Mouse (Mus musculus) limb, embryonic 14.5 days (tissue): ENCODE measurements at regions not wholly inside any gene's neighbourhood (a gene's known extent, or its start where the extent isn't known, plus 50 kb on each side); places are given as distances from the start of the nearest gene placed in this dataset.

Experiments used
- ATAC-seq: fragments of 200-750 bp; cut with Nextera tagmentation; 2 replicates; pipeline ENCODE4 v1.8.0; 2017; ENCODE audit warnings: low read depth, moderate number of reproducible peaks, moderate TSS enrichment; ENCODE audit not compliant: low FRiP score
- DNase-seq: peaks from one replicate; pipeline ENCODE4 v3.0.0-alpha.2; 2015; ENCODE audit warnings: low spot score
- H3K27ac ChIP-seq: fragments of 300-500 bp; sonication (generic); replicated peaks from 2 replicates; pipeline ENCODE4 v1.5.1; 2014; ENCODE audit warnings: low read depth, mild to moderate bottlenecking, low read length, moderate library complexity, mixed read lengths
- H3K27me3 ChIP-seq: fragments of 300-500 bp; sonication (generic); 2 replicates; pipeline ENCODE4 v1.6.1; 2014; ENCODE audit warnings: low read length, mixed read lengths; ENCODE audit not compliant: control insufficient read depth, insufficient read depth
- H3K36me3 ChIP-seq: fragments of 300-500 bp; sonication (generic); 2 replicates; pipeline ENCODE4 v1.6.1; 2014; ENCODE audit warnings: mild to moderate bottlenecking, low read length, moderate library complexity, mixed read lengths; ENCODE audit not compliant: control insufficient read depth, insufficient read depth
- H3K4me1 ChIP-seq: fragments of 300-500 bp; sonication (generic); 2 replicates; pipeline ENCODE4 v1.6.1; 2014; ENCODE audit warnings: antibody characterized with exemption, low read length, mixed read lengths; ENCODE audit not compliant: control insufficient read depth, insufficient read depth
- H3K4me2 ChIP-seq: fragments of 300-500 bp; sonication (generic); replicated peaks from 2 replicates; pipeline ENCODE4 v1.6.1; 2014; ENCODE audit warnings: low read depth, mild to moderate bottlenecking, low read length, moderate library complexity; ENCODE audit not compliant: severe bottlenecking
- H3K4me3 ChIP-seq: fragments of 300-500 bp; sonication (generic); replicated peaks from 2 replicates; pipeline ENCODE4 v1.5.1; 2014; ENCODE audit warnings: low read length
- H3K9ac ChIP-seq: fragments of 300-500 bp; sonication (generic); 2 replicates; pipeline ENCODE4 v1.6.1; 2014; ENCODE audit warnings: mild to moderate bottlenecking, low read depth, low read length, moderate library complexity; ENCODE audit not compliant: severe bottlenecking
- H3K9me3 ChIP-seq: fragments of 300-500 bp; sonication (generic); 2 replicates; pipeline ENCODE4 v1.6.1; 2016; ENCODE audit warnings: low read length; ENCODE audit not compliant: control insufficient read depth
- POLR2A ChIP-seq: fragments of 200-500 bp; IDR thresholded peaks from 2 replicates; pipeline ENCODE4 v1.8.0; 2012; ENCODE audit warnings: inconsistent platforms, mild to moderate bottlenecking, moderate library complexity, borderline replicate concordance; ENCODE audit not compliant: insufficient read depth, insufficient read length; ENCODE audit errors: extremely low read depth
- WGBS: fragments of 180-500 bp; shearing (Covaris S2); extraction: QIAGEN DNeasy Blood & Tissue Kit; methylation state at CpG from one replicate; pipeline ENCODE4 v1.1.7; 2014; 5-methylcytosine and 5-hydroxymethylcytosine counted together

- no peak for DNase-seq
- Histone ChIP-seq H3K27me3 (no peaks in the 10 kb centered on the region), H3K4me1 (no peaks in the 10 kb centered on the region), H3K4me3 (no peak overlapping the region), H3K27ac (no peak overlapping the region), H3K9me3 (no peaks in the 10 kb centered on the region), H3K4me2 (no peak overlapping the region), H3K9ac (no peak overlapping the region), H3K36me3 (no peaks in the 10 kb centered on the region)
- TF ChIP-seq POLR2A, result no peak
- ATAC-seq, result no peak
- WGBS, result 89% methylated on average over 1 of the region's 1 CpGs
These were observed 56.1 kb upstream of the Adgrf1 start for GRCm38 (mm10) chr17:43214038-43214437.

GRCm38 (mm10) chr17:43219636-43220035 lies 50.5 kb upstream of the Adgrf1 start:
- Histone ChIP-seq H3K4me1 (no peaks in the 10 kb centered on the region), H3K4me2 (no peak overlapping the region), H3K4me3 (no peak overlapping the region), H3K27me3 (no peaks in the 10 kb centered on the region), H3K9ac (no peak overlapping the region), H3K9me3 (no peaks in the 10 kb centered on the region), H3K27ac (no peak overlapping the region), H3K36me3 (no peaks in the 10 kb centered on the region)
- TF ChIP-seq POLR2A, result no peak
- no peak for DNase-seq
- 74% methylated on average over 4 of the region's 4 CpGs for WGBS
- ATAC-seq, result no peak
